Mouse (Mus musculus): ENCODE results near the gene H3f3a.

DNA sequence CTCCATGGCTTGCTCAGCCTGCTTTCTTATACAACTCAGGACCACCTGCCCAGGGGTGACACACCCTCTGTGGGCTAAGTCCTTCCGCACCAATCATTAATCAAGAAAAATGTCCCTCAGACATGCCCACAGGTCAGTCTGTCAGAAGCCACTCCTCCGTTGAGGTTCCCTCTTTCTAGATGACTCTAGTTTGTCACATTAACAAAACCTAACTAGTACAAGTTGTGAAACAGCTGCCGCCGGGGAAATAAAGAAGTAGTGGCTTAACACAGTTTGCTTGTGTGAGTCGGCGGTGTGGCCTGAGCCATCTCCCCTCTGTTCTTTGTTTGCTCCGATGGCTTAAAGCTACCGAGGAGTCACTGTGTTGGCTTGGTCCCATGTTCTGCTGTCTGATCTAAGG is 51.1 kb downstream of the H3f3a start:
- TF ChIP-seq CTCF (IDR thresholded peaks at IDR 0.05; ENCODE audit: borderline replicate concordance, extremely low read depth, insufficient read depth, insufficient read length) (no peak), POLR2A (IDR thresholded peaks at IDR 0.05; ENCODE audit: borderline replicate concordance, extremely low read depth, insufficient read depth, insufficient read length, poor library complexity, severe bottlenecking) (no peak)
